Mouse (Mus musculus) CH12.LX (cell line): Measurements from ENCODE around the gene Drc1.

Source experiments
- CHD2 ChIP-seq: IDR thresholded peaks from 2 replicates; pipeline ENCODE4 v1.6.1; 2011; ENCODE audit warnings: low read length, improper control_type of control experiment
- CTCF ChIP-seq, 2 experiments: IDR thresholded peaks in 1 of 2; conservative IDR thresholded peaks in 1 of 2; 2 replicates each; pipeline ENCODE4 v1.5.1; 2011 to 2012; ENCODE audit warnings: low read depth in 2 of 2, low read length in 2 of 2, improper control_type of control experiment in 1 of 2, inconsistent platforms in 1 of 2, mild to moderate bottlenecking in 1 of 2, moderate library complexity in 1 of 2
- EP300 ChIP-seq: IDR thresholded peaks from 2 replicates; pipeline ENCODE4 v1.6.1; 2011; ENCODE audit warnings: low read length, improper control_type of control experiment
- MAX ChIP-seq: IDR thresholded peaks from 2 replicates; pipeline ENCODE4 v1.6.1; 2011; ENCODE audit warnings: low read length, improper control_type of control experiment
- MYC ChIP-seq: IDR thresholded peaks from 2 replicates; pipeline ENCODE4 v1.6.1; 2011; ENCODE audit warnings: low read depth, mild to moderate bottlenecking, improper control_type of control experiment, low read length
- POLR2A ChIP-seq: IDR thresholded peaks from 2 replicates; pipeline ENCODE4 v1.6.1; 2011; ENCODE audit warnings: low read depth, mild to moderate bottlenecking, improper control_type of control experiment, low read length
- SMC3 ChIP-seq: IDR thresholded peaks from 2 replicates; pipeline ENCODE4 v1.6.1; 2011; ENCODE audit warnings: low read depth, low read length, improper control_type of control experiment
- USF1 ChIP-seq: IDR thresholded peaks from 2 replicates; pipeline ENCODE4 v1.6.1; 2014; ENCODE audit warnings: low read depth, mild to moderate bottlenecking, inconsistent platforms, low read length, improper control_type of control experiment
- ZMIZ1 ChIP-seq: IDR thresholded peaks from 2 replicates; pipeline ENCODE4 v1.6.1; 2012; ENCODE audit warnings: low read depth, mild to moderate bottlenecking, inconsistent platforms, low read length, improper control_type of control experiment

DNA sequence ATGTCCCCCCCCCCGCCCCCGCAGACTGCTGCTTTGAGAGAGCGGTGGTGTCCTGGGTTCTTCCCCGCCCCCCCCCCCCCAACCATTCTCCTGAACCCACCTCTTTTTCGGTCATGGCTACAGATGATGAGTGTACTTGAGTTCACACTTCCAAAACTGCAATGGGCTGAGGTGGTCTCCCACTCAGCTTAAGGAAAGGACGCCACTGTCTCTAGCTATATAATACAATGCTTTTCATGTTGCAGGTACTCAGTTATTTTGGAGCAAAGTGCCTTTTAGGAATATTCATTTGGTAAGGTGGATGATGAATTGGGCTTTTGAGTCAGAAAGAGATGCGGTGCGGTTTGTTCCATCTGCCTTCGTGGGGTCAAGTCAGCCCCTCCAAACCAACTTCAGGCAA lies 324 bp upstream of the Drc1 start:
- TF ChIP-seq USF1: no peak
- no peak for TF ChIP-seq ZMIZ1
- no peak for TF ChIP-seq CHD2
- TF ChIP-seq EP300: no peak
- no peak for TF ChIP-seq MAX
- TF ChIP-seq POLR2A: no peak
- TF ChIP-seq CTCF (conservative IDR thresholded peaks at IDR 0.05 in 1 of 2, IDR thresholded peaks at IDR 0.05 in 1 of 2; ENCODE audit: low read depth in 2 of 2, low read length in 2 of 2): no peak
- TF ChIP-seq SMC3: no peak
- TF ChIP-seq MYC: no peak
